Mouse (Mus musculus): ENCODE results near the gene Tmem252. TPM values are rescaled to one million over a fixed set of nuclear protein-coding genes. Genes with fewer than 3 reads are reported as not detected.

The Tmem252 gene
- total RNA-seq, 1 experiment from 2014 or later, result 0.33 TPM

Other genes with a start within 250 kb of the Tmem252 start
- gene Fam122a, start 196.7 kb upstream of the Tmem252 start, total RNA-seq (2021), result 27.9 and 33.1 TPM in 2 replicates
- 23.8 and 27.6 TPM in 2 replicates for gene Pip5k1b, start 118.1 kb upstream of the Tmem252 start, total RNA-seq (2021)
- gene Pgm5, start 187.8 kb downstream of the Tmem252 start, total RNA-seq (2021), result 60.3 and 68.5 TPM in 2 replicates
- 547 and 580 TPM in 2 replicates for gene Gm10053, start 201.7 kb downstream of the Tmem252 start, total RNA-seq (2021)
- gene Foxd4, start 227.2 kb downstream of the Tmem252 start, total RNA-seq (2021), result not detected in 2 replicates